Mouse (Mus musculus) frontal cortex, postnatal 25 days (tissue): ENCODE measurements around the gene Afg3l1.
"Not testable (repeated sequence)": the region's sequence is repeated elsewhere in the genome, so short reads cannot be mapped to it uniquely, and the experiment has no call there.

Experiments
- DNase-seq, 2 experiments: peaks; one replicate each; pipeline ENCODE4 v3.0.0; 2022; ENCODE audit warnings: low spot score in 2 of 2

The Afg3l1 gene

GRCm38 (mm10) chr8:123516596-123516995 lies 38.9 kb downstream of the Afg3l1 start:
- DNase-seq: no peak

GRCm38 (mm10) chr8:123518172-123518571 lies 40.5 kb downstream of the Afg3l1 start:
- DNase-seq: no peak

- DNase-seq: peak; percentile 70 to 74
These were observed 41.0 kb downstream of the Afg3l1 start, which contains the start of gene Gas8 for GRCm38 (mm10) chr8:123518667-123519066. Gene Gas8 (plus strand): TSS chr8:123518834.

GRCm38 (mm10) chr8:123520048-123520447 lies 42.3 kb downstream of the Afg3l1 start:
- not testable (repeated sequence) for DNase-seq

GRCm38 (mm10) chr8:123527720-123528489 lies 50.2 kb downstream of the Afg3l1 start:
- no peak for DNase-seq

GRCm38 (mm10) chr8:123536242-123536989 lies 58.7 kb downstream of the Afg3l1 start:
- DNase-seq: no peak

- DNase-seq: no peak
These were observed 59.3 kb downstream of the Afg3l1 start for GRCm38 (mm10) chr8:123536990-123537380.

GRCm38 (mm10) chr8:123537641-123538040 lies 59.9 kb downstream of the Afg3l1 start:
- DNase-seq: peak in 1 of 2 experiments; percentile 42
